Mouse (Mus musculus): ENCODE data around the gene Mgp.

Mgp gene

GRCm38 (mm10) chr6:136898954-136899353 is 23.3 kb upstream of the Mgp start:
- in situ Hi-C loops (cut with MboI, MseI): loop anchor here (25.0 kb wide), 1 partner anchor 263 kb away; the partner anchor contains the start of gene Rerg

- in situ Hi-C loops (cut with MboI, MseI): loop anchor here (25.0 kb wide), 1 partner anchor 264 kb away; the partner anchor contains the start of gene Rerg
Measured at GRCm38 (mm10) chr6:136898222-136898621, 22.6 kb upstream of the Mgp start.

GRCm38 (mm10) chr6:136897789-136898188 is 22.2 kb upstream of the Mgp start:
- in situ Hi-C loops (cut with MboI, MseI): loop anchor here (25.0 kb wide), 1 partner anchor 265 kb away; the partner anchor contains the start of gene Rerg

- in situ Hi-C loops (cut with MboI, MseI): loop anchor here (25.0 kb wide), 1 partner anchor 268 kb away; the partner anchor contains the start of gene Rerg
Measured at GRCm38 (mm10) chr6:136894532-136895339, 19.1 kb upstream of the Mgp start.

GRCm38 (mm10) chr6:136892002-136892401 is 16.4 kb upstream of the Mgp start:
- in situ Hi-C loops (cut with MboI, MseI): loop anchor here (25.0 kb wide), 1 partner anchor 270 kb away; the partner anchor contains the start of gene Rerg

GRCm38 (mm10) chr6:136889554-136889953 is 13.9 kb upstream of the Mgp start:
- in situ Hi-C loops (cut with MboI, MseI): loop anchor here (25.0 kb wide), 1 partner anchor 273 kb away; the partner anchor contains the start of gene Rerg

- in situ Hi-C loops (cut with MboI, MseI): loop anchor here (25.0 kb wide), 1 partner anchor 273 kb away; the partner anchor contains the start of gene Rerg
Measured at GRCm38 (mm10) chr6:136889067-136889466, 13.4 kb upstream of the Mgp start.

GRCm38 (mm10) chr6:136887854-136888253 is 12.2 kb upstream of the Mgp start:
- in situ Hi-C loops (cut with MboI, MseI): loop anchor here (25.0 kb wide), 1 partner anchor 274 kb away; the partner anchor contains the start of gene Rerg

GRCm38 (mm10) chr6:136884766-136885165 is 9.1 kb upstream of the Mgp start:
- in situ Hi-C loops (cut with MboI, MseI): loop anchor here (25.0 kb wide), 1 partner anchor 278 kb away; the partner anchor contains the start of gene Rerg

- in situ Hi-C loops (cut with MboI, MseI): loop anchor here (25.0 kb wide), 1 partner anchor 278 kb away; the partner anchor contains the start of gene Rerg
Measured at GRCm38 (mm10) chr6:136883961-136884360, 8.3 kb upstream of the Mgp start.

GRCm38 (mm10) chr6:136883431-136883915 is 7.8 kb upstream of the Mgp start:
- in situ Hi-C loops (cut with MboI, MseI): loop anchor here (25.0 kb wide), 1 partner anchor 279 kb away; the partner anchor contains the start of gene Rerg

GRCm38 (mm10) chr6:136881678-136882077 is 6.1 kb upstream of the Mgp start:
- in situ Hi-C loops (cut with MboI, MseI): loop anchor here (25.0 kb wide), 1 partner anchor 281 kb away; the partner anchor contains the start of gene Rerg

GRCm38 (mm10) chr6:136874599-136874998 is 1.0 kb downstream of the Mgp start:
- in situ Hi-C loops (cut with MboI, MseI): no loop called here

GRCm38 (mm10) chr6:136868921-136869320 is 6.7 kb downstream of the Mgp start:
- in situ Hi-C loops (cut with MboI, MseI): no loop called here

- in situ Hi-C loops (cut with MboI, MseI): no loop called here
Measured at GRCm38 (mm10) chr6:136866150-136866549, 9.5 kb downstream of the Mgp start.

GRCm38 (mm10) chr6:136865360-136865759 is 10.3 kb downstream of the Mgp start:
- in situ Hi-C loops (cut with MboI, MseI): no loop called here

- in situ Hi-C loops (cut with MboI, MseI): loop anchor here (5.0 kb wide), 1 partner anchor 41 kb away; no protein-coding TSS in a partner anchor
Measured at GRCm38 (mm10) chr6:136861020-136861419, 14.6 kb downstream of the Mgp start.

GRCm38 (mm10) chr6:136858420-136858819 is 17.2 kb downstream of the Mgp start:
- in situ Hi-C loops (cut with MboI, MseI): loop anchor here (10.0 kb wide), 2 partner anchors 66 to 106 kb away; partner anchors contain the start of genes Erp27 and Pde6h

GRCm38 (mm10) chr6:136857873-136858260 is 17.8 kb downstream of the Mgp start:
- in situ Hi-C loops (cut with MboI, MseI): loop anchor here (10.0 kb wide), 2 partner anchors 67 to 107 kb away; partner anchors contain the start of genes Erp27 and Pde6h

GRCm38 (mm10) chr6:136857186-136857872 is 18.3 kb downstream of the Mgp start, which contains the start of gene Art4:
Gene Art4, minus strand, starts transcription at chr6:136857733.
- in situ Hi-C loops (cut with MboI, MseI): loop anchor here (10.0 kb wide), 2 partner anchors 67 to 107 kb away; partner anchors contain the start of genes Erp27 and Pde6h

- in situ Hi-C loops (cut with MboI, MseI): loop anchor here (10.0 kb wide), 2 partner anchors 69 to 109 kb away; partner anchors contain the start of genes Erp27 and Pde6h
Measured at GRCm38 (mm10) chr6:136856071-136856636, 19.5 kb downstream of the Mgp start.

All from T-helper 2 cell (primary cell).